Mouse (Mus musculus): ENCODE results near the gene Tmtc2.

GRCm38 (mm10) chr10:105350301-105350700 is 223.9 kb downstream of the Tmtc2 start:
- TF ChIP-seq CTCF (IDR thresholded peaks at IDR 0.05) (no peak), EP300 (IDR thresholded peaks at IDR 0.05) (no peak)

Measured in lung, postnatal 0 days (tissue).